Mouse (Mus musculus) adrenal gland, adult 2 months (tissue): ENCODE results near the gene Apc2. TPM values are rescaled to one million over a fixed set of nuclear protein-coding genes. Genes with fewer than 3 reads are reported as not detected.

Experiments used
- microRNA-seq, 2 experiments: library from miRNA; unstranded; fragments of <30 nt; microRNA quantifications; one replicate each; pipeline ENCODE4 v1.2.0; 2021
- polyA plus RNA-seq: library from polyadenylated mRNA; depleted of rRNA; stranded (reverse); fragments of >200 nt; gene quantifications from 2 replicates; pipeline ENCODE4 v1.2.3, GENCODE M21; 2012; rRNA removed
- total RNA-seq, 2 experiments: library from RNA; stranded (reverse); gene quantifications; 2 replicates each; pipeline ENCODE4 v1.2.3; 2021

Gene Apc2
- total and polyA plus RNA-seq, 3 experiments: 0.72 to 3.0 (median 2.5) TPM

Small RNA genes within 50 kb of the gene (microRNA-seq; reads per million reads assigned to microRNA genes)
- gene Mir6911: 0.41 to 0.44 reads per million in 2 experiments

Other genes starting within 250 kb of the Apc2 start
- 1,000 to 10,000 TPM; 1,287 to 1,377 TPM for gene Gpx4, start 248.8 kb upstream of the Apc2 start, total RNA-seq
- gene Gpx4, start 248.8 kb upstream of the Apc2 start, polyA plus RNA-seq: 1,827 and 2,443 TPM in 2 replicates
- 10 to 100 TPM; 38.5 to 59.3 TPM for gene Sbno2, start 190.4 kb upstream of the Apc2 start, total RNA-seq
- 102 and 120 TPM in 2 replicates for gene Sbno2, start 190.4 kb upstream of the Apc2 start, polyA plus RNA-seq
- 100 to 1,000 TPM; 153 to 156 TPM for gene Stk11, start 180.2 kb upstream of the Apc2 start, total RNA-seq
- gene Stk11, start 180.2 kb upstream of the Apc2 start, polyA plus RNA-seq: 151 and 159 TPM in 2 replicates
- gene Atp5d, start 157.3 kb upstream of the Apc2 start, total RNA-seq: 100 to 1,000 TPM; 654 to 778 TPM
- gene Atp5d, start 157.3 kb upstream of the Apc2 start, polyA plus RNA-seq: 5,895 and 6,727 TPM in 2 replicates
- 100 to 1,000 TPM in 1 of 2 experiments, 10 to 100 TPM in 1; 74.5 to 118 TPM for gene Cbarp, start 155.1 kb upstream of the Apc2 start, total RNA-seq
- gene Cbarp, start 155.1 kb upstream of the Apc2 start, polyA plus RNA-seq: 84.3 and 84.6 TPM in 2 replicates
- gene Midn, start 147.7 kb upstream of the Apc2 start, total RNA-seq: 100 to 1,000 TPM in 1 of 2 experiments, 10 to 100 TPM in 1; 75.8 to 115 TPM
- gene Midn, start 147.7 kb upstream of the Apc2 start, polyA plus RNA-seq: 233 and 269 TPM in 2 replicates
- 10 to 100 TPM; 30.6 to 77.0 TPM for gene Cirbp, start 130.0 kb upstream of the Apc2 start, total RNA-seq
- gene Cirbp, start 130.0 kb upstream of the Apc2 start, polyA plus RNA-seq: 108 and 152 TPM in 2 replicates
- gene 1600002K03Rik, start 123.0 kb upstream of the Apc2 start, total RNA-seq: 10 to 100 TPM; 14.0 to 21.7 TPM
- gene 1600002K03Rik, start 123.0 kb upstream of the Apc2 start, polyA plus RNA-seq: 25.9 and 34.5 TPM in 2 replicates
- 1 to 10 TPM; 1.8 to 5.2 TPM for gene Efna2, start 116.5 kb upstream of the Apc2 start, total RNA-seq
- 10.2 and 15.6 TPM in 2 replicates for gene Efna2, start 116.5 kb upstream of the Apc2 start, polyA plus RNA-seq
- gene Mum1, start 69.5 kb upstream of the Apc2 start, total RNA-seq: 10 to 100 TPM; 13.5 to 24.4 TPM
- gene Mum1, start 69.5 kb upstream of the Apc2 start, polyA plus RNA-seq: 23.0 and 24.6 TPM in 2 replicates
- 100 to 1,000 TPM; 295 to 337 TPM for gene Ndufs7, start 46.9 kb upstream of the Apc2 start, total RNA-seq
- 1,122 and 1,204 TPM in 2 replicates for gene Ndufs7, start 46.9 kb upstream of the Apc2 start, polyA plus RNA-seq
- 100 to 1,000 TPM; 246 to 281 TPM for gene Gamt, start 35.0 kb upstream of the Apc2 start, total RNA-seq
- gene Gamt, start 35.0 kb upstream of the Apc2 start, polyA plus RNA-seq: 820 and 833 TPM in 2 replicates
- 100 to 1,000 TPM in 1 of 2 experiments, 10 to 100 TPM in 1; 72.1 to 101 TPM for gene Dazap1, start 34.5 kb upstream of the Apc2 start, total RNA-seq
- 102 and 119 TPM in 2 replicates for gene Dazap1, start 34.5 kb upstream of the Apc2 start, polyA plus RNA-seq
- 1,000 to 10,000 TPM; 1,320 to 1,332 TPM for gene Rps15, start 3.5 kb upstream of the Apc2 start, total RNA-seq
- gene Rps15, start 3.5 kb upstream of the Apc2 start, polyA plus RNA-seq: 1,020 and 1,031 TPM in 2 replicates
- gene 2310011J03Rik, start 24.6 kb downstream of the Apc2 start, total RNA-seq: 10 to 100 TPM; 21.6 to 32.5 TPM
- gene 2310011J03Rik, start 24.6 kb downstream of the Apc2 start, polyA plus RNA-seq: 57.0 and 61.7 TPM in 2 replicates
- 1 to 10 TPM; 1.8 to 3.4 TPM for gene Pcsk4, start 33.5 kb downstream of the Apc2 start, total RNA-seq
- gene Pcsk4, start 33.5 kb downstream of the Apc2 start, polyA plus RNA-seq: 15.9 and 19.6 TPM in 2 replicates
- gene Reep6, start 34.0 kb downstream of the Apc2 start, total RNA-seq: 10 to 100 TPM; 11.1 to 15.6 TPM
- 11.3 and 15.7 TPM in 2 replicates for gene Reep6, start 34.0 kb downstream of the Apc2 start, polyA plus RNA-seq
- gene Adamtsl5, start 52.4 kb downstream of the Apc2 start, total RNA-seq: 10 to 100 TPM in 1 of 2 experiments, 1 to 10 TPM in 1; 8.0 to 10.3 TPM
- 35.1 and 41.5 TPM in 2 replicates for gene Adamtsl5, start 52.4 kb downstream of the Apc2 start, polyA plus RNA-seq
- gene Plk5, start 60.5 kb downstream of the Apc2 start, total RNA-seq: under 1 TPM; 0.14 to 0.45 TPM
- 1.5 and 2.6 TPM in 2 replicates for gene Plk5, start 60.5 kb downstream of the Apc2 start, polyA plus RNA-seq
- gene Mex3d, start 91.7 kb downstream of the Apc2 start, total RNA-seq: 10 to 100 TPM; 19.2 to 19.5 TPM
- gene Mex3d, start 91.7 kb downstream of the Apc2 start, polyA plus RNA-seq: 60.7 and 61.5 TPM in 2 replicates
- 100 to 1,000 TPM; 125 to 146 TPM for gene Mbd3, start 103.6 kb downstream of the Apc2 start, total RNA-seq
- 158 and 165 TPM in 2 replicates for gene Mbd3, start 103.6 kb downstream of the Apc2 start, polyA plus RNA-seq
- gene Uqcr11, start 110.9 kb downstream of the Apc2 start, total RNA-seq: 1,000 to 10,000 TPM in 1 of 2 experiments, 100 to 1,000 TPM in 1; 714 to 1,027 TPM
- 2,955 and 2,958 TPM in 2 replicates for gene Uqcr11, start 110.9 kb downstream of the Apc2 start, polyA plus RNA-seq
- 10 to 100 TPM; 46.6 to 55.4 TPM for gene Tcf3, start 137.7 kb downstream of the Apc2 start, total RNA-seq
- 148 and 152 TPM in 2 replicates for gene Tcf3, start 137.7 kb downstream of the Apc2 start, polyA plus RNA-seq
- gene Onecut3, start 198.9 kb downstream of the Apc2 start, total RNA-seq: not detected
- gene Onecut3, start 198.9 kb downstream of the Apc2 start, polyA plus RNA-seq: not detected in 2 replicates
- gene Atp8b3, start 243.1 kb downstream of the Apc2 start, total RNA-seq: 1 to 10 TPM in 1 of 2 experiments, under 1 TPM in 1; 0.52 to 1.1 TPM
- gene Atp8b3, start 243.1 kb downstream of the Apc2 start, polyA plus RNA-seq: 0.16 and 0.21 TPM in 2 replicates